Mouse (Mus musculus) bone marrow, adult 2 months (tissue): ENCODE measurements around the gene Ptbp3.

Experiments
- CTCF ChIP-seq: fragments of 200-500 bp; IDR thresholded peaks from 2 replicates; pipeline ENCODE4 v1.5.1; 2011; ENCODE audit warnings: low read length, control low read depth; ENCODE audit not compliant: control insufficient read depth, insufficient read depth
- POLR2A ChIP-seq: fragments of 200-500 bp; IDR thresholded peaks from 2 replicates; pipeline ENCODE4 v1.6.1; 2011; ENCODE audit warnings: low read depth, mild to moderate bottlenecking, control low read depth, low read length, borderline replicate concordance; ENCODE audit not compliant: control insufficient read depth

- TF ChIP-seq CTCF, result no peak
- TF ChIP-seq POLR2A, result no peak
Observed at GRCm38 (mm10) chr4:59558096-59558720, 9.0 kb upstream of the Ptbp3 start.
